In the genomic region with DNA sequence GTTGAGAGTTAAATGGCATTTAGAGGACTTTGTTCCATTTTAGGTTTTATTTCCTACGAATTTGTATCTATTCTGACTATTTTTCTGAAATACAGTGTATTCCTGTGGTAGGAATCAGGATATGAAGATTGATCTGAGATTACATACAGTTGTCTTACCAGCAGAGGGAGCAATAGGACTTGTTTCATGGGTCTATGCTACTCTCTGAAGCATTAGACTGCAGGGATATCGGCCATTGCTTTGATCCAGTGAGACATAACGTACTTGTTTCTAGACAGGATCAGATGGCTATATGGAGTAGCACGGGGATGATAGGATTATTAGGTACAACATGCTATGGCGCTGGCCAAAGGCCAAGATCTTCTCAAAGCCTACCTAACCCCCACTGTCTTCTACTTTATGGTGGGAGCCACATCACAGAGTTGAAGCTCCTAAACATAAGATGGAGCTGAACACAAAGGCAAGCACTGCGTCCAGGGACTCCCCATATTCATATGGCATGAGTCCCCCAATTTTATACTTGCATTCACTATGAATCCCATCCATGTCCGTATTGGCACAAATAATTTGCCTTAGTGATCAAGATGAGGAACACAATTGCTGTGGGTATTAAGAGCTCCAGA, we compare ENCODE assay signal across 8 mouse cellular contexts. TPM values are rescaled to one million over a fixed set of nuclear protein-coding genes. Genes with fewer than 3 reads are reported as not detected.
DNase-seq lines count a peak whose midpoint lies in the region; ATAC-seq lines count a peak whose summit lies in the region.

No protein-coding gene starts in this region.

- no peak overlapping the region for H3K9ac ChIP-seq in embryonic facial prominence, embryonic 11.5 days (replicated peaks; ENCODE audit: low read length)

- 75% methylated on average over 7 of the region's 7 CpGs for WGBS in embryonic facial prominence, embryonic 11.5 days
- 79% methylated on average over 7 of the region's 7 CpGs for WGBS in embryonic facial prominence, embryonic 10.5 days

- ATAC-seq in embryonic facial prominence, embryonic 11.5 days (replicated peaks; ENCODE audit: insufficient number of reproducible peaks, low FRiP score, low TSS enrichment, low read depth) = no peak

- H3K36me3 ChIP-seq in embryonic facial prominence, embryonic 11.5 days (replicated peaks; ENCODE audit: control insufficient read depth, insufficient read depth, low read depth, low read length) = no peaks in the 10 kb centered on the region
- peaks cover 79% of the 10 kb centered on the region for H3K36me3 ChIP-seq in embryonic facial prominence, embryonic 10.5 days (replicated peaks)

- no peaks in the 10 kb centered on the region for H3K9me3 ChIP-seq in embryonic facial prominence, embryonic 11.5 days (replicated peaks; ENCODE audit: control insufficient read depth, low read length)
- H3K9me3 ChIP-seq in embryonic facial prominence, embryonic 10.5 days = no peaks in the 10 kb centered on the region

- no peak overlapping the region for H3K4me2 ChIP-seq in embryonic facial prominence, embryonic 11.5 days (ENCODE audit: low read depth, low read length)

- peak; percentile 83 for DNase-seq in embryonic facial prominence, embryonic 11.5 days (ENCODE audit: low spot score)
- no peak for DNase-seq in embryonic facial prominence, embryonic 10.5 days (ENCODE audit: low spot score)
- DNase-seq in thymus, postnatal 14 days = peak; percentile 15
- no peak for DNase-seq in thymus, postnatal 25 days
- DNase-seq in frontal cortex, postnatal 36 days (ENCODE audit: low spot score in 2 of 2) = peak; percentile 6 to 44
- DNase-seq in left cerebral cortex, adult 9 months (ENCODE audit: low spot score in 2 of 2) = peak; percentile 19 to 51
- peak; percentile 43 for DNase-seq in retina, adult 2 months (ENCODE audit: low read depth, low spot score)
- no peak for DNase-seq in gastrocnemius, postnatal 10 days

- H3K4me3 ChIP-seq in embryonic facial prominence, embryonic 11.5 days (ENCODE audit: low read depth, low read length) = no peak overlapping the region
- H3K4me3 ChIP-seq in embryonic facial prominence, embryonic 10.5 days = no peak overlapping the region

- no peaks in the 10 kb centered on the region for H3K4me1 ChIP-seq in embryonic facial prominence, embryonic 11.5 days (ENCODE audit: control insufficient read depth, insufficient read depth, low read length)
- no peaks in the 10 kb centered on the region for H3K4me1 ChIP-seq in embryonic facial prominence, embryonic 10.5 days

- H3K27ac ChIP-seq in embryonic facial prominence, embryonic 11.5 days (replicated peaks; ENCODE audit: low read depth, low read length) = no peak overlapping the region
- H3K27ac ChIP-seq in embryonic facial prominence, embryonic 10.5 days (replicated peaks) = no peak overlapping the region

- H3K27me3 ChIP-seq in embryonic facial prominence, embryonic 11.5 days (ENCODE audit: control insufficient read depth, insufficient read depth, low read length) = no peaks in the 10 kb centered on the region
- no peaks in the 10 kb centered on the region for H3K27me3 ChIP-seq in embryonic facial prominence, embryonic 10.5 days (replicated peaks; ENCODE audit: low read depth, poor library complexity, severe bottlenecking)

RNA-seq across cellular contexts. Expression of gene Dnmt3b, which starts 19.6 kb away (rescaled TPM):
- polyA plus RNA-seq in embryonic facial prominence, embryonic 11.5 days (2014; fragmentation: Nextera tagmentation; extraction: Ambion mirVana) = 15.0 and 16.6 TPM in 2 replicates
- polyA plus RNA-seq in embryonic facial prominence, embryonic 10.5 days (2016; fragmentation: Nextera tagmentation; extraction: Ambion mirVana) = 26.5 and 30.2 TPM in 2 replicates
- total RNA-seq in gastrocnemius, postnatal 10 days (2021) = 1 to 10 TPM; 1.3 to 3.1 TPM

RNA-seq across cellular contexts. Expression of gene Dnmt3c, which starts 27.6 kb away (rescaled TPM):
- polyA plus RNA-seq in embryonic facial prominence, embryonic 11.5 days (2014; fragmentation: Nextera tagmentation; extraction: Ambion mirVana) = not detected in 2 replicates
- polyA plus RNA-seq in embryonic facial prominence, embryonic 10.5 days (2016; fragmentation: Nextera tagmentation; extraction: Ambion mirVana) = not detected in 2 replicates
- total RNA-seq in gastrocnemius, postnatal 10 days (2021) = not detected

RNA-seq across cellular contexts. Expression of gene Commd7, which starts 36.3 kb away (rescaled TPM):
- polyA plus RNA-seq in embryonic facial prominence, embryonic 11.5 days (2014; fragmentation: Nextera tagmentation; extraction: Ambion mirVana) = 68.0 and 68.6 TPM in 2 replicates
- polyA plus RNA-seq in embryonic facial prominence, embryonic 10.5 days (2016; fragmentation: Nextera tagmentation; extraction: Ambion mirVana) = 72.2 and 74.3 TPM in 2 replicates
- total RNA-seq in gastrocnemius, postnatal 10 days (2021) = 10 to 100 TPM; 16.6 to 21.5 TPM

Comparison
In these comparisons a context has a peak if more than half of its experiments do, and no peak if none do; other contexts are left out.
1. DNase-seq: peak in embryonic facial prominence, embryonic 11.5 days (single experiment), thymus, postnatal 14 days (single experiment), frontal cortex, postnatal 36 days (2 of 2), left cerebral cortex, adult 9 months (2 of 2) and retina, adult 2 months (single experiment); none in embryonic facial prominence, embryonic 10.5 days (single experiment), thymus, postnatal 25 days (single experiment) and gastrocnemius, postnatal 10 days (single experiment).